Mouse (Mus musculus) small intestine, adult 2 months (tissue): ENCODE data around the gene Ms4a13.

ENCODE experiments used
- CTCF ChIP-seq: fragments of 200-500 bp; IDR thresholded peaks from 2 replicates; pipeline ENCODE4 v1.5.1; 2012; ENCODE audit warnings: low read depth, mild to moderate bottlenecking, control low read depth, inconsistent platforms, low read length, moderate library complexity, mixed read lengths; ENCODE audit not compliant: insufficient replicate concordance, insufficient read length; ENCODE audit errors: extremely low read depth
- POLR2A ChIP-seq: fragments of 200-500 bp; IDR thresholded peaks from 2 replicates; pipeline ENCODE4 v1.6.1; 2012; ENCODE audit warnings: low read depth, mild to moderate bottlenecking, control low read depth, inconsistent platforms, low read length, moderate library complexity

- TF ChIP-seq CTCF (no peak), POLR2A (no peak)
These were observed 47.7 kb upstream of the Ms4a13 start for GRCm38 (mm10) chr19:11244230-11244629.
